Mouse (Mus musculus) myocyte (in vitro differentiated cells): ENCODE results near the gene Lgr5. TPM values are rescaled to one million over a fixed set of nuclear protein-coding genes. Genes with fewer than 3 reads are reported as not detected.

ENCODE experiments used
- H3K27me3 ChIP-seq: one replicate; pipeline ENCODE4 v1.6.1; 2011; ENCODE audit not compliant: control insufficient read depth, insufficient read depth, insufficient read length
- H3K36me3 ChIP-seq: one replicate; pipeline ENCODE4 v1.6.1; 2011; ENCODE audit not compliant: control insufficient read depth, insufficient read depth
- H3K4me2 ChIP-seq: one replicate; pipeline ENCODE4 v1.6.1; 2011; ENCODE audit warnings: low read depth, control low read depth
- H3K4me3 ChIP-seq: one replicate; pipeline ENCODE4 v1.5.1; 2011; ENCODE audit warnings: mild to moderate bottlenecking, control low read depth, moderate library complexity
- H3K79me2 ChIP-seq: one replicate; pipeline ENCODE4 v1.6.1; 2011; ENCODE audit not compliant: control insufficient read depth, insufficient read depth
- H3ac ChIP-seq: one replicate; pipeline ENCODE4 v1.6.1; 2011; ENCODE audit not compliant: control insufficient read depth, insufficient read length
- CEBPB ChIP-seq: IDR thresholded peaks from 2 replicates; pipeline ENCODE4 v1.6.1; 2011; ENCODE audit warnings: mild to moderate bottlenecking, moderate library complexity; ENCODE audit not compliant: poor library complexity, insufficient read depth, severe bottlenecking
- E2F4 ChIP-seq: IDR thresholded peaks from one replicate; pipeline ENCODE4 v1.6.1; 2011; ENCODE audit warnings: mild to moderate bottlenecking, control low read depth, moderate library complexity; ENCODE audit not compliant: insufficient read depth
- MAX ChIP-seq: IDR thresholded peaks from one replicate; pipeline ENCODE4 v1.6.1; 2011; ENCODE audit warnings: low read depth, mild to moderate bottlenecking, control low read depth
- MYOD1 ChIP-seq, 3 experiments: IDR thresholded peaks; one replicate each; pipeline ENCODE4 v1.6.1; 2011; ENCODE audit warnings: control low read depth in 2 of 3, low read depth in 2 of 3, mild to moderate bottlenecking in 2 of 3, moderate library complexity in 1 of 3; ENCODE audit not compliant: insufficient read length in 2 of 3, control insufficient read depth in 1 of 3
- MYOG ChIP-seq, 3 experiments: IDR thresholded peaks; one replicate each; pipeline ENCODE4 v1.6.1; 2011; ENCODE audit warnings: control low read depth in 2 of 3, low read depth in 2 of 3, mild to moderate bottlenecking in 2 of 3; ENCODE audit not compliant: insufficient read length in 2 of 3, control insufficient read depth in 1 of 3, insufficient read depth in 1 of 3
- POLR2A ChIP-seq: IDR thresholded peaks from one replicate; pipeline ENCODE4 v1.6.1; 2011; ENCODE audit warnings: low read depth, mild to moderate bottlenecking, control low read depth, moderate library complexity; ENCODE audit not compliant: insufficient read length
- POLR2AphosphoS2 ChIP-seq: IDR thresholded peaks from one replicate; pipeline ENCODE4 v1.6.1; 2011; ENCODE audit warnings: low read depth, control low read depth; ENCODE audit not compliant: insufficient read length
- REST ChIP-seq: IDR thresholded peaks from one replicate; pipeline ENCODE4 v1.6.1; 2011; ENCODE audit warnings: mild to moderate bottlenecking, control low read depth, moderate library complexity; ENCODE audit not compliant: insufficient read depth, insufficient read length
- SRF ChIP-seq: IDR thresholded peaks from one replicate; pipeline ENCODE4 v1.6.1; 2011; ENCODE audit warnings: low read depth; ENCODE audit not compliant: control insufficient read depth, insufficient read length
- TCF12 ChIP-seq: IDR thresholded peaks from one replicate; pipeline ENCODE4 v1.6.1; 2011; ENCODE audit warnings: mild to moderate bottlenecking, control low read depth; ENCODE audit not compliant: poor library complexity, insufficient read depth, severe bottlenecking
- TCF3 ChIP-seq: IDR thresholded peaks from one replicate; pipeline ENCODE4 v1.6.1; 2011; ENCODE audit warnings: low read depth, control low read depth; ENCODE audit not compliant: insufficient read length
- USF1 ChIP-seq: IDR thresholded peaks from one replicate; pipeline ENCODE4 v1.6.1; 2011; ENCODE audit warnings: low read depth, mild to moderate bottlenecking, control low read depth, moderate library complexity
- polyA plus RNA-seq: library from polyadenylated mRNA; unstranded; fragments of >200 nt; fragmentation: generic; extraction: Trizol; gene quantifications from one replicate; pipeline ENCODE4 v1.2.1, GENCODE M21; 2012; ENCODE audit warnings: missing spikeins

Lgr5 gene
- polyA plus RNA-seq, 1 experiment = 0.07 TPM

GRCm38 (mm10) chr10:115505631-115506239 is 81.8 kb downstream of the Lgr5 start:
- H3K36me3 ChIP-seq = no peaks in the 10 kb centered on the region
- H3K79me2 ChIP-seq = no peaks in the 10 kb centered on the region
- peaks cover 5% of the 10 kb centered on the region for H3K27me3 ChIP-seq
- H3K4me2 ChIP-seq = no peak overlapping the region
- H3K4me3 ChIP-seq = no peak overlapping the region
- no peak overlapping the region for H3ac ChIP-seq
- TF ChIP-seq USF1 (no peak), CEBPB (no peak), SRF (no peak), POLR2A (no peak), MYOD1 (IDR thresholded peaks at IDR 0.05; ENCODE audit: control insufficient read depth in 1 of 3, insufficient read length in 2 of 3, low read depth in 2 of 3) (no peak), REST (no peak), MYOG (IDR thresholded peaks at IDR 0.05; ENCODE audit: control insufficient read depth in 1 of 3, insufficient read depth in 1 of 3, insufficient read length in 2 of 3, low read depth in 2 of 3) (no peak), MAX (no peak), E2F4 (no peak), POLR2AphosphoS2 (no peak), TCF12 (no peak), TCF3 (no peak)

- TF ChIP-seq SRF (no peak), TCF12 (no peak), POLR2A (no peak), MAX (no peak), USF1 (no peak), E2F4 (no peak), MYOG (IDR thresholded peaks at IDR 0.05; ENCODE audit: control insufficient read depth in 1 of 3, insufficient read depth in 1 of 3, insufficient read length in 2 of 3, low read depth in 2 of 3) (no peak), POLR2AphosphoS2 (no peak), REST (no peak), MYOD1 (IDR thresholded peaks at IDR 0.05; ENCODE audit: control insufficient read depth in 1 of 3, insufficient read length in 2 of 3, low read depth in 2 of 3) (no peak), CEBPB (no peak), TCF3 (no peak)
- Histone ChIP-seq H3K36me3 (no peaks in the 10 kb centered on the region), H3K27me3 (peaks cover 5% of the 10 kb centered on the region), H3ac (no peak overlapping the region), H3K79me2 (no peaks in the 10 kb centered on the region), H3K4me3 (no peak overlapping the region), H3K4me2 (no peak overlapping the region)
Measured at GRCm38 (mm10) chr10:115505155-115505554, 82.4 kb downstream of the Lgr5 start.

GRCm38 (mm10) chr10:115493778-115494141 is 93.8 kb downstream of the Lgr5 start:
- no peaks in the 10 kb centered on the region for H3K36me3 ChIP-seq
- no peaks in the 10 kb centered on the region for H3K27me3 ChIP-seq
- no peak for TF ChIP-seq POLR2A
- TF ChIP-seq USF1 = no peak
- TF ChIP-seq TCF12 = no peak
- TF ChIP-seq TCF3 = no peak
- no peak for TF ChIP-seq POLR2AphosphoS2
- no peak for TF ChIP-seq CEBPB
- no peak for TF ChIP-seq REST
- no peak for TF ChIP-seq MYOD1 (IDR thresholded peaks at IDR 0.05; ENCODE audit: control insufficient read depth in 1 of 3, insufficient read length in 2 of 3, low read depth in 2 of 3)
- no peak for TF ChIP-seq MYOG (IDR thresholded peaks at IDR 0.05; ENCODE audit: control insufficient read depth in 1 of 3, insufficient read depth in 1 of 3, insufficient read length in 2 of 3, low read depth in 2 of 3)
- no peak for TF ChIP-seq E2F4
- no peak for TF ChIP-seq MAX
- no peak for TF ChIP-seq SRF
- no peak overlapping the region for H3K4me2 ChIP-seq
- no peak overlapping the region for H3ac ChIP-seq
- H3K4me3 ChIP-seq = no peak overlapping the region
- H3K79me2 ChIP-seq = no peaks in the 10 kb centered on the region

- Histone ChIP-seq H3K4me2 (peak overlapping the region; percentile 30), H3K79me2 (no peaks in the 10 kb centered on the region), H3K36me3 (no peaks in the 10 kb centered on the region), H3ac (no peak overlapping the region), H3K4me3 (no peak overlapping the region), H3K27me3 (no peaks in the 10 kb centered on the region)
- no peak for TF ChIP-seq E2F4
Measured at GRCm38 (mm10) chr10:115492956-115493777, 94.4 kb downstream of the Lgr5 start.

DNA sequence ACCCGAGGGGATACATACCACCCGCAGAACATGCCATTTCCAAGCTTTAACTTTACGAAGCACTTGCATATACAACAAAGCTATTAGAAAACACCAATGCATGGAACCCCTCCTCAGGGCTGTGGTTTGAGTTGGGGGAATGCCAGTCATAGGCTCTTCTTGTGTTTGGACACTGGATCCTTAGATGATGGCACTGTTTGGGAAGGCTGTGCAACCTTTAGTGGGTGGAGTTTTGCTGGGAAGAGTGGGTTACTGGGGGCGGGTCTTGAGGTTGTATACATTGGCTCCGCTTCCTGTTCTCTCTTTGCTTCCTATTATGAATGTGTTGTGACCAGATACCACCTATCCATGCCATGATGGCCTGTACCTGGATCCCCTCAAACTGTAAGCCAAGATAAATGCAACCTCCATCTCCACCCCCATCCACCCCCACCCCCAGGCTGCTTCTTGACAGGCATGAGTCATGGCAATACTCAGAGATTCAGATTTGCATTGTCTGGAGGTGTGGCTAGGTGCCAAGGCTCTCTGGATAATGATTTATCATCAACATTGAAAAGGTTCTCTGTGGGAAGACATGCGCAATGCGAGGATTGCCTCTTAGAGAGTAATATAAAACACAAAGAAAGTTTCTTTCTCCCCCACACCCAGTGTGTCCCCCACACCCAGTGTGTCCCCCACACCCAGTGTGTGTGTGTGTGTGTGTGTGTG is 95.6 kb downstream of the Lgr5 start:
- H3K4me2 ChIP-seq = no peak overlapping the region
- H3K27me3 ChIP-seq = no peaks in the 10 kb centered on the region
- TF ChIP-seq POLR2A (no peak), MAX (no peak), E2F4 (no peak), TCF3 (no peak), SRF (no peak), CEBPB (no peak), USF1 (no peak)
- H3K79me2 ChIP-seq = no peaks in the 10 kb centered on the region
- H3ac ChIP-seq = no peak overlapping the region
- H3K4me3 ChIP-seq = no peak overlapping the region
- no peaks in the 10 kb centered on the region for H3K36me3 ChIP-seq
